Mouse (Mus musculus) gastrocnemius, postnatal 10 days (tissue): ENCODE measurements at regions not wholly inside any gene's neighbourhood (a gene's known extent, or its start where the extent isn't known, plus 50 kb on each side); places are given as distances from the start of the nearest gene placed in this dataset.

Experiments
- DNase-seq: peaks from one replicate; pipeline ENCODE4 v3.0.0; 2021; ENCODE audit warnings: mixed read lengths

GRCm38 (mm10) chr2:160421216-160421911 is 54.5 kb upstream of the Mafb start:
- no peak for DNase-seq

DNA sequence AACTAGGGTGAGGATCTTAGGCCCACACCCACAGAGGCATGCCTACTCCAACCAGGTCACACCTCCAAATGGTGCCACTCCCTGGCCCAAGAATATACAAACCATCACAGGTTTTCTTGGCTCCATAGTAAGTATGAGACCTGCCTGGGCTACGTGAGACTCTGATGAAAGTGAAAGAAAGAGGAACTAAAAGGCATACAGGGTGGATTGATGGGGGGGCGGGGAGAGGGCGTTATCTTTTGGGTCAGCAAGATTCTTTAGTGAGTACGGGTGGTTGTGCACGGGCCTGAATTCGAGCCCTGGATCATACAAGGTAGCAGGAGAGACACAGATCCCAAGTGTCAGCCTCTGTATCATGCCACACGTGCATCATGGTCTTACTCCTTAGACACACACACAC is 57.6 kb upstream of the Mafb start:
- DNase-seq: no peak

DNA sequence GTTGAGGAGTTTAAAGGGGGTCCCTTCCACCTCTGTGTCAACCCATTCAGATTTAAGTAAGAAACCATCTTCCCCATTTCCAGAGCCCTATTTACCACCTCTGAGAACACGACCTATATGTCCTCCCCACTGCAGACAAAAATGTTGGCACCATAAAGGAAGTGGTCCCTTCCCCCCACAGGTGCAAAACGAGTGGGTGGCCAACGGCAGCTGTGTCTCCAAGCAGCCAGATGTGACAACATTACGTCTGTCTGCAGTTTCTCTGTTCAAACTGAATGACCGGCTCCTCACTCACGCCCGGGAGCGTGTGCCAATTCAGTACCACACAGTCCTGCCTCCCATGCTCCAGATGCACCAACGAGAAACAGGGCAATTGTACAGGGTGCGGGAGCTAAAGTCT is 60.6 kb upstream of the Mafb start:
- DNase-seq: no peak

DNA sequence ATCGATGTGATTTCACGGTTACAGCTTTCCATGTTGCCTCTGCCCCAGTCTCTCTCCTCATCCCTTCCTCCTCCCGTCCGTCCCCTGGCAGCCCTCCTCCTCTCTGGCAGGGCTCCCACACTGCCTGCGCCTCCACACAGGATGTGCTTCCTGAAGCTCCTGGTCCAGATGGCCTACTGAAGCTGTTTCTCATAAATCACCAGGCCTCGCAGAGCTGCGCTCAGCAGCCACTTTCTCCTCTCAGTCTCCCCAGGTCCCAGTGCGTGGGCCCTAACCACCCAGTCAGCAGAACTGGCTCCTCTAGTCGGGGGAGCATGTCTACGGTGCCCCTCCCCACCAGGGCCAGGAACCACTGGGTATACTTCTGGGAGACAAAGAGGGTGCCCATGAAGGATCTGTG is 66.4 kb upstream of the Mafb start:
- peak; percentile 78 for DNase-seq

GRCm38 (mm10) chr2:160434701-160435100 is 67.8 kb upstream of the Mafb start:
- no peak for DNase-seq

DNA sequence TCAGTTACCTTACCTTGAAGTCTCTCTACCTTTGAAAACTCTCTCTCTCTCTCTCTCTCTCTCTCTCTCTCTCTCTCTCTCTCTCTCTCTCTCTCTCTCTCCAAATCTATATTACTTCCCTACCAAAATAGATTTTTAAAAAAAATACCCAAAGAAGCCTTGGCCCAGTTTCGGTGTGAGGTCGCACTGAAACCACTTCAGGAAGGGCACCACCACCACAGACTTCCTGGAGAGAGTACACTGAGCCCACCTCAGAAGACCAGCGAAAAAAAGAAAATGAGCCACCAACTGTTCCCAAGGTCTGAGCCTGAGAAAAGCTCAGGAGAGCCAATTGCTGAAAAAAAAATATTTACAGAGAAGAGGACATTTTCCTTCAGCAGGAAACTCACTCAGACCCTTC is 68.8 kb upstream of the Mafb start:
- no peak for DNase-seq

DNA sequence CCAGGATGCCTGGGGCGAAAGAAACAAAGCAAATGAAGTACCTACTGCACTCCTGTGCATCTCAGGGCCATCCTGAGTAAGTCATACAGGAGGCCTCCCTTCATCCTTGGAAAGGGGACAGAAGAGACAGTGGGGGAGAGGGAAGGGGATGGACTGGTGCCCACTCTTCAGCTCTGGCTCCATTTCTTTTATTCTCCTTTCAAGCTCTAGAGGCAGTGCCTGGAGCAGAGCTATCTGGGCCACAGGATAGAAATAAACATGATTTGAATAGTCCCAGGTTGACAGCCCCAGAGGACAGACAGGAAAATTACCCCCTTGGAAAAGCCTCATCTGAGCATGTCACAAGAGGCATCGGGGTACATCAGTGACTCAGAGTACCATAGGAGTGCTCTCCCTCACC is 72.2 kb upstream of the Mafb start:
- DNase-seq: no peak

GRCm38 (mm10) chr2:160440236-160440635 is 73.4 kb upstream of the Mafb start:
- DNase-seq: no peak

GRCm38 (mm10) chr2:160451057-160451456 is 84.2 kb upstream of the Mafb start:
- no peak for DNase-seq

DNA sequence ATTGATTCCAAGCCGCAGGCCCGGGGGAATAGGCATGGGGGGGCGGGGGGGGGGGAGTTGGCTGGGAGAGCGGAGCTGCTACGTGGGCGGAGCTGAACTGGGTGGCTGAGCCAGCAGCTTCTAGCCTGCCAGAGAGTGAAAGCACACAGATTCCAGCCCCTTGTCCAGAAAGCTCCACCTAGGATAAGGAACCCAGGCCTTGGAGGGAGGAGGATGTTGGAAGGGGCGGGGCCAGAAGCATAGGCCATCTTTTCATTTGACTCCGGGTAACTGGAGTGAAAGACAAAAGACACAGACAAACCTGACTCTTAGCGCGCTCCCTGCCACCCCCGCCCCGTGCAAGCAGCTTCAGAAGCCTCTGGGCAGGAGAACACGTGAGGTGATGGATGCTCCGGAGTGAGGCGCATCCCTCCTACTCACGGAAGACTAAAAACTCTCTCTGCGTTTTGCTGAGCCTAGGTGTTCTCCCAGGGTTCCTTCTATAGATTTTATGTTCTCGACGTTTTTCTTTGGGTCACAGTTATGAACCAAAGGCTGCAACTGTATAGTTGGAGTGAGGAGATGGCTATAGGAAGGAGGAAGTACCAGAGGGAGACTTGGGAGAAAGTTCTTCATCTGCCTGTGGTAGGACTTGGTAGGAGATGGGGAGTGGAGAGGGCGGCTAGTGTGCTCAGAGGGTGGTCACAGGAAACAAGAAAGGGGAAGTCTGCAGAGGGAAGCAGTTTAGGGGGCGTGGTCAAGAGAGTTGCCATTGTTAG is 84.8 kb upstream of the Mafb start:
- peak; percentile 56 for DNase-seq

GRCm38 (mm10) chr2:160452239-160452530 is 85.3 kb upstream of the Mafb start:
- DNase-seq: no peak

DNA sequence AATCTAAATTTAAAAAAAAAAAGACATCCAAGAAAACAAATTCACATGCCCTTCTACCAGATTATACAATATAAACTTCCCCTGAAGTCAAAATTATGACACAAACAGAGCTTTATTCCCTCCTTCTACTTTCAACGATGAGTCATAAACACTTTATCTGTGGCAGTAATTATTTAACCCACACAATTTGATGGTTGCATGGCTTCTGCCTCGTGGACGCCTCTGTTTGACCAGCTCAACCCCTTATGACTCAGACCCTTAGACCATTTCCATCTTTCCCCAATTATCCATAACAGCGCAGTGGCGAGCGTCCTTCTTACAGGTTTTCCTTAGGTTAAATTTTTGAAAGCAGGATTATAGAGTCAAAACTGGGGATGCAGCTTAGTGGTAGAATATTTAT is 85.9 kb upstream of the Mafb start:
- DNase-seq: no peak

DNA sequence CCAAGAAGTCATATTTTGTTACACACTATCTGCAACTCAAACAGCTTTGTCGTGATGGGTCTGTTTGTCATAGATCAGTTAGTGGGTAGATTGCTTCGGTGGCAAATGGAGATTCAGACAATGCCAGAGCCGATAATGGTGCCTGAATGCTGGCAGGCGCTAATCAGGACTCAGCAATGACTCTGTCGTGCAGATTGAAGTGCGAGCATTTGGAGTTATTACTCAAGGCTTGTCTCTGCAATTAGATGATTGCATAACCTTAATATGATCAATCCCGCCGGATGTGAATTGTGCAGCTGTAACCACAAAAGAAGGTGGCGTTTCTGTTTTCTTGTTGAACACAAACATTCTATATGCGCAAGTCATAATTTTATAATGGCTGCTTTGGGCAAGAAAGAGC is 88.8 kb upstream of the Mafb start:
- no peak for DNase-seq

DNA sequence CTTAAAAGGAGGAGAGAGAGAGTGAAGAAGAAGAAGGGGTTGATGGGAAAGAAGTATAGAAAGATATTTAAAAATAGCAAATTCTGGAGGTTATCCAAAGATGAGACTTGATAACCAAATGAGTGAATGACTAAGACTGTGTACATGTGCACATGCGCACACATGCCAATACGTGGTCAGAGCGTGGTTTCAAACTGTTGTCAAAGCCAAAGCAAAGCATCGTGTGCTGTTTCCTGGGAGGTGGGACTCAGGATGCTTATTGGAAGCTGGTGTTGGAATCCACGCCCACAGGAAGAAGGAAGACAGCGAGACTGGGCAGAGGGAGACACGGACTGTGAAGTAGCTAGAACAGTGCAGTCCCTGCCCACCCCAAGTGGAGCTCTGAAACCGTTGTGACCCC is 89.8 kb upstream of the Mafb start:
- DNase-seq: no peak

- no peak for DNase-seq
Observed at GRCm38 (mm10) chr2:160471561-160471960, 104.7 kb upstream of the Mafb start.

GRCm38 (mm10) chr2:160476181-160476580 is 109.3 kb upstream of the Mafb start:
- DNase-seq: no peak

- DNase-seq: no peak
Observed at GRCm38 (mm10) chr2:160479240-160479639, 112.4 kb upstream of the Mafb start.

DNA sequence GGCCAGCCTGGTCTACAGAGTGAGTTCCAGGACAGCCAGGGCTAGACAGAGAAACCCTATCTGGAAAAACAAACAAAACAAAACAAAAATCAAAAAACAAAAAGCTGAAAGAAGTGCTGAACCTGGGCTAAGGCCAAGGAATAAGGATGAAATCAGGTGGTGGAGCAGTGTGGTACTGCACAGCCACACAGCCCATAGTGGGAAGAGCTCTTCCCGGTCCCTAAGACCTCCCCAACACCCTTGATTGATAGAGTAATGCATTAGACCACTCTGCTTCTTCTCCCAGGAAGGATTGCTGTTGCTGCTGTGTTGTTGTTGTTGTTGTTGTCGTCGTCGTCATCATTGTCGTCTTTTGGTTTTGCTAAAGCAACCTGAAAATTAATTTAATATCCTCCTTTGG is 118.2 kb upstream of the Mafb start:
- no peak for DNase-seq

- no peak for DNase-seq
Observed at GRCm38 (mm10) chr2:160485515-160485914, 118.7 kb upstream of the Mafb start.

GRCm38 (mm10) chr2:160499726-160500125 is 132.9 kb upstream of the Mafb start:
- no peak for DNase-seq

- no peak for DNase-seq
Observed at GRCm38 (mm10) chr2:160502901-160503300, 136.0 kb upstream of the Mafb start.

- DNase-seq: no peak
Observed at GRCm38 (mm10) chr2:160503597-160504393, 136.9 kb upstream of the Mafb start.

DNA sequence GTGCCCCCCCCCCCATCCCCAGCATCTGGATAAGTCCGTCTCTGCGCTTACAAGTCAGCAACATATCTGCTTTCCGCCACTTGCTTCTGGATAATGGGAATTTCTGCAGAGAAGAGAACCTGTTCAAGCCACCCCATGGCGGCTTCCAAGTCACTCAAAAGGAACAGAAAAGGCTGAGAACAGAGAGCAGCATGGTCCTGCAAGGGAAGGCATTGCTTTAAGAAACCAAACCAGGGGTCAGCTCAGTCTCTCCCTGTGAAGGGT is 137.5 kb upstream of the Mafb start:
- no peak for DNase-seq

DNA sequence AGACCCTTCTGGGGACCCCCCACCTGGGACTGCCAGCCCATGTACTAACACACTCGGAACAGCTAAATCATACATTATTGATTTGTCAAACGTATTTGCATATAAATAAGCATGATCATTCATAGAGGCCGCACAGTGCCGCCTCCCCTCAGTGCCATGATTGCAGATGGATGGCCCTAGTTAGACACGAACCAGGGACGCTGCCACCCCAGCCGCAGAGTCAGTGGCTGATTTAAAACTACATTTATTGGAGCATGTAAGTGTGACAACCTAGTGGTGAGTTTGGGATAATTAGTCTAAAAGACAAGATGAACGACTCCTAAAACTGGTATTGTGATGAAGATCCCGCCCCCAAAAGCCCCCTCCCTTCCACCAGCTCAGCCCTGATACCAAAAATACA is 138.3 kb upstream of the Top1 start:
- no peak for DNase-seq
